Mouse (Mus musculus) heart, adult 10 weeks (tissue): ENCODE data around the gene Lrp2bp. TPM values are rescaled to one million over a fixed set of nuclear protein-coding genes. Genes with fewer than 3 reads are reported as not detected.

Experiments
- polyA plus RNA-seq: library from polyadenylated mRNA; stranded (reverse); fragments of 350-450 nt; fragmentation: Illumina TruSeq; extraction: RNeasy Lipid Tissue Mini Kit (QIAGEN cat#74804); gene quantifications from one replicate; pipeline ENCODE4 v1.2.3, GENCODE M21; 2014; ENCODE audit warnings: low read depth, low replicate concordance

Gene Lrp2bp
- polyA plus RNA-seq = 1.8 TPM

DNA sequence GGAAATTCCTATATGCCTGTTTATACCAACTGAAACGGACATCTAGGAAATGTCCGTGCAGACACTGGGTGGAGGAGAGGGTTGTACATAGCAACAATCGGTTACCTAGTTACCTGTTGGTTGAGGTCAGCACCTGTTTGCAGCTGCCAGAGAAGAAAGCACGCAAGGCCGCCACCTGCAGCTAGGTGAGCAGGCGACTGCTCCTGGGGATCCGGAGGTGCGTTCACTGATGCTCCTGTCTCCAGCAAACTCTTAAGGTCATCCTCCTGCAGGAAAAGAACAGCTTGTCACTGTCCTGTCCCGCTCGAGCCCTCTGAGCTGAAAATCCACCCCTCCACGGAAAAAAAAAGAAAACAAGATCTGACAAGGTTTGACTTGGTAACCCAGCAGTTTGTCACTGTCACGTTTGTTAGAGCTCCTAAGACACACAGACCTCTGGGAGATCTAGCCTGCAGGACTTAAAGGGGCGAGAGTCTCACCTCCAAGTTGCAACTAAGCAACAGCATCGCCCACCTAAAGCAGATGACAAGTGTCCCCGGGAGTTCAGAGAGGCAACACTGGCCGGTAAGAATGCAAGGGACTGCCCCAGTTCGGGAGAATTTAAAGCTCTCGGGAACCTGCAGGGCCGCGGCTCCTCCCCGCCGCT, at the start of gene Lrp2bp:
TSS of gene Lrp2bp (plus strand) at position 166 of the 646 bp plus-strand sequence.

DNA sequence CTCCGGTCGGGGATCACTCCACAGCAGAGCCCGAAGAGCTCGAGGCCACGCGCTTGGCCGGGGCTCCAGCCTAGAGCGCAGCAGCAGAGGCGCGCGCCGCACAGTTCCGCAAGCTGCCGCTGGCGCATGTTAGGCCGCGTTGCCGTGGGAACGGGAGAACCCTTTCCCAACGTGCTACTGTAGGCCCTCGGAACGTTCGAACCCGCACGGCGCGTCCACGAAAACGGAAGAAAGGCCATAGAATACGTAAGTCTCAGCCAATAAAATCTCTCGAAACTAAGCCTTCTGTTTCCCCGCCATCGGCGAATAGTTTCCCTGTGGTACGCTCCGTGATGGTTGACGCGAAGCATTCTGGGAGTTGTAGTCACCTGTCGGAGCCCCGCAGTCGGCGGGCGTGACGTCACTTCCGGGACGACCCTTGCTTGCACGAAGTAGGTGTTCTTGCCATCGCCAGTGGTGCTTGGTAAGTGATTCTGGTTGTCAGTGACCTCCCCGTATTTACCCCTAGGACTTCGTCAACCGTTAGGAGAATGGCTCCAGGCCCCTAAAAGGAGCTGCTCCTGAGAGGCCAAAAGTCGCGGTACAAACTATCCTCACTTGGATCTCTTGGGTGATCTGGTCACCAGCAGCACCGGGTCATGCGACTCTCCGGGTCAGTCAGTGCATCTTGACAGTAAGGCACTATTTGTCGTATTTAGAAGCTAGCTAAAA, 23.8 kb upstream of the Lrp2bp start, which contains the start of the genes 1700029J07Rik and Ufsp2:
TSS of gene 1700029J07Rik (minus strand) at position 127 of the 711 bp plus-strand sequence.
TSS of gene Ufsp2 (plus strand) at position 403 of the 711 bp plus-strand sequence.

DNA sequence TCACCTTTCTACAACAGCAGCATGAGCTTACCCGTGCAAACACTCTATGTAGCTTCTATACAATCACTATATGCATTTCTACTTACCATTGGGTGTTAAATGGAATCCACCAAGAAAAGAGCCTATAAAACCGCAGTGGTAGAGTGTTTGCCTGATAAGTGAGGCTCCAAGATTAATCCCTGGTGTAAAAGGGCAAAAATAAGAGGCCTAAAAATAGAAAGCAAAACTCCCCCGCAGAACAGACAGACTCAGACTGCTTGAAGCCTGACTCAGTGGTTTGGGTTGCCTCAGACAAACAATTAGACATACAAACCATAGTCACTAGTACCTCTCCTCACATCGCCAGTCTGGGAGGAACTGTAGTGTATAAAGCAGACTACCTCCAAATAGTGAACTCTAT, 6.5 kb downstream of the Lrp2bp start, which contains the start of gene Ankrd37:
TSS of gene Ankrd37 (minus strand) at position 112 of the 400 bp plus-strand sequence.

Other genes starting within 250 kb of the Lrp2bp start
- gene Pdlim3, start 113.8 kb upstream of the Lrp2bp start, polyA plus RNA-seq = 39.2 TPM
- not detected for gene Ccdc110, start 64.7 kb upstream of the Lrp2bp start, polyA plus RNA-seq
- 4.0 TPM for gene 1700029J07Rik, start 24.1 kb upstream of the Lrp2bp start, polyA plus RNA-seq
- gene Ufsp2, start 23.8 kb upstream of the Lrp2bp start, polyA plus RNA-seq = 29.4 TPM
- 12.3 TPM for gene Ankrd37, start 6.4 kb downstream of the Lrp2bp start, polyA plus RNA-seq
- 10.7 TPM for gene Cfap97, start 152.5 kb downstream of the Lrp2bp start, polyA plus RNA-seq
- 11.2 TPM for gene Snx25, start 152.9 kb downstream of the Lrp2bp start, polyA plus RNA-seq
- gene Slc25a4, start 212.0 kb downstream of the Lrp2bp start, polyA plus RNA-seq = 4,924 TPM